Mouse (Mus musculus) embryonic facial prominence, embryonic 15.5 days (tissue): ENCODE measurements around the gene Armcx3. TPM values are rescaled to one million over a fixed set of nuclear protein-coding genes. Genes with fewer than 3 reads are reported as not detected.
"Not testable (repeated sequence)": the region's sequence is repeated elsewhere in the genome, so short reads cannot be mapped to it uniquely, and the experiment has no call there.

Source experiments
- ATAC-seq: fragments of 200-750 bp; cut with Nextera tagmentation; 2 replicates; pipeline ENCODE4 v1.8.0; 2017; ENCODE audit warnings: low read depth, moderate TSS enrichment; ENCODE audit not compliant: insufficient number of reproducible peaks, low FRiP score, low TSS enrichment
- H3K27ac ChIP-seq: fragments of 300-500 bp; sonication (generic); replicated peaks from 2 replicates; pipeline ENCODE4 v1.5.1; 2015; ENCODE audit warnings: mild to moderate bottlenecking, inconsistent platforms
- H3K27me3 ChIP-seq: fragments of 300-500 bp; sonication (generic); 2 replicates; pipeline ENCODE4 v1.6.1; 2015; ENCODE audit warnings: inconsistent platforms
- H3K36me3 ChIP-seq: fragments of 300-500 bp; sonication (generic); 2 replicates; pipeline ENCODE4 v1.6.1; 2015; ENCODE audit warnings: mild to moderate bottlenecking, inconsistent platforms
- H3K4me1 ChIP-seq: fragments of 300-500 bp; sonication (generic); 2 replicates; pipeline ENCODE4 v1.6.1; 2015; ENCODE audit warnings: inconsistent platforms
- H3K4me2 ChIP-seq: fragments of 300-500 bp; sonication (generic); replicated peaks from 2 replicates; pipeline ENCODE4 v1.6.1; 2015; ENCODE audit warnings: mild to moderate bottlenecking, inconsistent platforms
- H3K4me3 ChIP-seq: fragments of 300-500 bp; sonication (generic); replicated peaks from 2 replicates; pipeline ENCODE4 v1.5.1; 2015; ENCODE audit warnings: mild to moderate bottlenecking, inconsistent platforms
- H3K9ac ChIP-seq: fragments of 300-500 bp; sonication (generic); 2 replicates; pipeline ENCODE4 v1.6.1; 2015; ENCODE audit warnings: inconsistent platforms
- H3K9me3 ChIP-seq: fragments of 300-500 bp; sonication (generic); replicated peaks from 2 replicates; pipeline ENCODE4 v1.6.1; 2016; ENCODE audit warnings: inconsistent platforms
- WGBS: fragments of 180-500 bp; shearing (Covaris S2); methylation state at CpG from one replicate; pipeline ENCODE4 v1.1.7; 2015; 5-methylcytosine and 5-hydroxymethylcytosine counted together
- polyA plus RNA-seq: library from polyadenylated mRNA; unstranded; fragments of >200 nt; fragmentation: Nextera tagmentation; extraction: Ambion mirVana; gene quantifications from 2 replicates; pipeline ENCODE4 v1.2.1, GENCODE M21; 2015

The Armcx3 gene
- polyA plus RNA-seq, 1 experiment from 2014 or later, result 86.9 TPM

DNA sequence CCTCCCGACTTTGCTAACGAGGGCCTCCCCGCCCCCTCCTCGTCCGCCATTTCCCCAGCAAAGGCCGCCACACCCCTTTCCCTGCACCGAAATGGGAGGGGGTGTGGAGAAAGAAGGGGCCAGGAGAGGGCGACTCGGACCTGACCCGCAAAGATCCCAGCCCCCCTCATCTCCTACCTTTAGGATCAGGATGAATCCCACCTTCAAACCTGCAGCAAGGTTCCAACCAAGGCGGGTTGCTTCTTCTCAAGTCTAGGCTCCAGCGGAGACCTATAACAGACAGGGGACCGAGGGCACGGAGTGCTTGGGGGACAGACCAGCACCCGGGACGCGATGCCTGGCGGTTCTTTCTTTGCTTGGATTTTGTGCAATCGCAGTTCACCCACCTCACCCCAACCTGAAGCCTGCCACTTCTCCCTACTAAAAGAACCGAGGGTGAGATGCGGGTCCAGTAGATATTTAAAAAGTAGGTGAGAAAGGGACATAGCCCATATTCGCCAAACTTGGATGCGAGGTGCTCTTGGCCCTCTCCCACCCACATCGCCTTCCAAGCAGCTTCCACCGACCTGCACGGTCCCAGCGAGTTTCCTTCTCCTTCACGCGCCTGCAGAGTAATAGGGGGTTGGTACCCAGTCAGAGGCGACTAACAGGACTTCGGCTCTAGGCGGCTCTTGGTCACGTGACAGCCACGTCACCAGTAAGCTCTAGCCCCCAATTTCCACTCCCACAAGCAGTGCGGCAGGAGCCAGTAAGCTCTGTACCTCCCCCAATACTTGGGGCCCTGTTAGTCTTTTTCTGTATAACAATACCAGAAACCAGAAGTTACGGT lies 5.4 kb upstream of the Armcx3 start, which contains the start of gene Armcx6:
Gene Armcx6 (minus strand): TSS at position 654 of the 829 bp plus-strand sequence.
- peak; percentile 93 for ATAC-seq
- 25% methylated on average over 36 of the region's 36 CpGs for WGBS
- H3K27ac ChIP-seq, result peak within 1 kb of the TSS; percentile 78

DNA sequence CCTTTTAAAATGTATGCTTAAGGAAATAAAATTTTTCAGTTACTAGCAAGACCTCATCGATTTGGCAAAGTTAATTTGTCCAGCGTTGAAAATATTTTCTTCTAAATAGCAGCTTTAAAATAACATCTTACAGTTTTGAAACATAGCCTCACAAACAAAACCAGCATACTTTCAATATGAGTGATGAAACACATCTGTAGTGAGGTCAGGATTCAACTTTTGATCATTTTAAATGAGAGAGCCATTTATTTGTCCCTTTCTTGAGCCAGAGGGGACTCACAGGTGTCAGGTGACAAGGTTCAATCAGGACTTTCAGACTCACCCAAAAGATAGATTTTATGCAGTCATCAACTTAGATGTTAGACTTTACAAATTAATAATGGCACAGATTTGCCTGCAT lies 4.5 kb upstream of the Armcx3 start:
- H3K9ac ChIP-seq, result no peak overlapping the region
- H3K9me3 ChIP-seq, result no peaks in the 10 kb centered on the region
- H3K4me2 ChIP-seq, result no peak overlapping the region
- no peak for ATAC-seq
- peaks cover 16% of the 10 kb centered on the region; the same call in 1 of the 2 replicates for H3K27me3 ChIP-seq
- H3K36me3 ChIP-seq, result no peaks in the 10 kb centered on the region
- 44% methylated on average over 2 of the region's 2 CpGs for WGBS
- peaks cover 7% of the 10 kb centered on the region; the same call in 1 of the 2 replicates for H3K4me1 ChIP-seq
- no peak overlapping the region for H3K4me3 ChIP-seq
- no peak overlapping the region for H3K27ac ChIP-seq

More for the DNA sequence above, 5.4 kb upstream of the Armcx3 start, which contains the start of gene Armcx6:
- Histone ChIP-seq H3K4me2 (peak within 1 kb of the TSS; percentile 56), H3K27me3 (peaks cover 16% of the 10 kb centered on the region; the same call in 1 of the 2 replicates), H3K4me3 (peak within 1 kb of the TSS; percentile 53), H3K9me3 (no peaks in the 10 kb centered on the region), H3K36me3 (no peaks in the 10 kb centered on the region), H3K9ac (peak within 1 kb of the TSS; percentile 35; the same call in 1 of the 2 replicates), H3K4me1 (peaks cover 7% of the 10 kb centered on the region; the same call in 1 of the 2 replicates)

- Histone ChIP-seq H3K4me3 (no peak overlapping the region), H3K27me3 (peaks cover 16% of the 10 kb centered on the region; the same call in 1 of the 2 replicates), H3K4me1 (peaks cover 7% of the 10 kb centered on the region; the same call in 1 of the 2 replicates), H3K9ac (no peak overlapping the region), H3K4me2 (no peak overlapping the region), H3K36me3 (no peaks in the 10 kb centered on the region), H3K9me3 (no peaks in the 10 kb centered on the region), H3K27ac (no peak overlapping the region)
- 18% methylated on average over 4 of the region's 4 CpGs for WGBS
- ATAC-seq, result no peak
Observed at GRCm38 (mm10) chrX:134752584-134752983, 3.8 kb upstream of the Armcx3 start.

DNA sequence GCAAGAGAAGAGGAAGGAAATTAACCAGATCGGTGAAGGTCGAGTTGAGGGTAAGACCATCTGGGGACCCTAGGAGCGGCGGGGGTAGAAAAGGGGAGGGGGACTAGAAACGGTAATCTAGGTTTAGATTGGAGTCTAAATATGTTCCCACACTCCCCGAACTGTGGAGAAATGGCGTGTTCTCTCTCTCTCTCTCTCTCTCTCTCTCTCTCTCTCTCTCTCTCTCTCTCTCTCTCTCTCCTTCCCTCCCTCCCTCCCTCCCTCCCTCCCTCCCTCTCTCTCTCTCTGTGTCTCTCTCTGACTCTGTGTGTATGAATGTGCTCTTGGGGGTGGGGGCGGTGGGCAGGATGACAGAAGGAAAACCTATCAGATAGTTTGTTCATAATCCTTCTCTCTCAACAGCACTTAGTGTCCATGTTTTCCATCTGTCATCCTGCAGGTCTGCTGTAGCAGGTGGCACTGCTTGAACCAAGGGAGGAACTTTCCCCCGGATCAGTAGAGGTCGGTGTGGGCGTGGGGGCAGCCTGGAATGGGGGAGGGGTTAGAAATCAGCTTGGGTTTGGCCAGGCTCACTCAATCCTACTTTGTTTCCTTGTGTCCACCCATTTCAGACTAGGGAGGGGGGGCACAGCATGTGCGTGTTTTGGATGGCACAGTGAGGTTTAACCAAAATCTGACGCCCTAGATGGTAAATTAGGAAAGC lies 1.0 kb downstream of the Armcx3 start:
- Histone ChIP-seq H3K9ac (peak overlapping the region; percentile 42), H3K36me3 (no peaks in the 10 kb centered on the region), H3K27me3 (0 out of 2 replicates have a peak, but pooled peaks cover 3% of the 10 kb centered on the region), H3K9me3 (no peaks in the 10 kb centered on the region), H3K4me3 (peak overlapping the region; percentile 62), H3K4me2 (peak overlapping the region; percentile 44), H3K4me1 (no peaks in the 10 kb centered on the region), H3K27ac (0 out of 2 replicates have a peak overlapping the region, but pooled peaks have one; percentile 72)
- 21% methylated on average over 13 of the region's 13 CpGs for WGBS
- ATAC-seq, result peak; percentile 60

- H3K27ac ChIP-seq, H3K36me3 ChIP-seq, H3K9ac ChIP-seq, H3K9me3 ChIP-seq, H3K27me3 ChIP-seq, ATAC-seq, H3K4me1 ChIP-seq, H3K4me3 ChIP-seq, H3K4me2 ChIP-seq: not testable (repeated sequence)
- WGBS, result 50% methylated on average over 4 of the region's 4 CpGs
Observed at GRCm38 (mm10) chrX:134763428-134764198, 7.2 kb downstream of the Armcx3 start.

DNA sequence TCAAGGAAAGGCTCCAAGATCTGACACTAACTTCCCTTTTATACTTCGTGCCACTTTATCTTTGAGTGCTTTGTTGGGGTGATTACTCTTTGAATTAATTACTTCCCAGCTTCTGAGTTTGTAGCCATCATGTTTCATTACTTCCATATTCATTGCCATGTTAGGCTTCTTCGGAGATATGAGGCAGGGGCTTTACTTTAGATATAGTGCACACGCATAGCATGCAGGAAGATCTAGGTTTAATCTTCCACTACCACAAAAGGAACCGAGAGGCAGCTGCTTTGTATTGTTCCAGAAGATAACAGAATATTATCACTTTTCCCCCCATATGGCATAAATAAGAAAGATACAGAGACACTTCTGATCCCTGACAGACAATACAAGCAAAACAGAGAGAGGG lies 31.3 kb downstream of the Armcx3 start:
- 74% methylated on average over 4 of the region's 4 CpGs for WGBS
- no peak overlapping the region for H3K4me3 ChIP-seq

GRCm38 (mm10) chrX:134807833-134808754 lies 51.7 kb downstream of the Armcx3 start:
- peak; percentile 77 for ATAC-seq
- Histone ChIP-seq H3K9me3 (no peaks in the 10 kb centered on the region), H3K36me3 (0 out of 2 replicates have a peak, but pooled peaks cover 3% of the 10 kb centered on the region), H3K9ac (peak overlapping the region; percentile 47), H3K4me1 (no peaks in the 10 kb centered on the region), H3K4me2 (peak overlapping the region; percentile 45), H3K27ac (peak overlapping the region; percentile 73), H3K27me3 (peaks cover 10% of the 10 kb centered on the region), H3K4me3 (peak overlapping the region; percentile 57)
- 19% methylated on average over 28 of the region's 28 CpGs for WGBS

More for the DNA sequence above, 31.3 kb downstream of the Armcx3 start:
- H3K36me3 ChIP-seq, result no peaks in the 10 kb centered on the region
- no peaks in the 10 kb centered on the region for H3K4me1 ChIP-seq
- H3K4me2 ChIP-seq, result no peak overlapping the region
- no peak overlapping the region for H3K9ac ChIP-seq
- no peaks in the 10 kb centered on the region for H3K27me3 ChIP-seq
- no peak for ATAC-seq
- H3K9me3 ChIP-seq, result no peaks in the 10 kb centered on the region
- no peak overlapping the region for H3K27ac ChIP-seq

DNA sequence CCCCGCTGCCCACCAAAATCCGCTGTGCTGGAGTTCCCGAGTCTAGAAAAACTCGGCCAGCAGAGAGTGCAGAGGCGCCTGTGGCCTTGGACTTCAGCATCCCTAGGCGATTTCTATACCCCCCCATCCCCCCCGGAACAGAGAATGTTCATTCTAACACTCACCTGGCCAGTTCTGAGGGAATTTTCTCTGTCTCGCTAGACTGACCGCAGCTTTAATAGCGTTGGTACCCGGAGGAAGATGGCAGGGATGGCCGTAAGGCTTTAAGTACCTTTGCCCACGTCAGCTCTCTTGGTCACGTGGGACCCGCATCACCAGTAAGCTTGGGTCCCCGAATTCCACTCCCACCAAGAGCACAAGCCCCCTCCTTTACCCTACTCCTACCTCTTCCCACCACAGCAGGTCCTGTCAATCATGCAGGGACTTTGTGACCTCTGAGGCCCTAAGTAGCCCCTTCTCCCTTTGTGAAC lies 52.4 kb downstream of the Armcx3 start, which contains the start of gene Armcx2:
Gene Armcx2 (minus strand): TSS at position 467 of the 470 bp plus-strand sequence.
- peak within 1 kb of the TSS; percentile 73 for H3K27ac ChIP-seq
- H3K4me2 ChIP-seq, result peak within 1 kb of the TSS; percentile 45
- no peaks in the 10 kb centered on the region for H3K4me1 ChIP-seq
- H3K27me3 ChIP-seq, result peaks cover 10% of the 10 kb centered on the region
- 17% methylated on average over 16 of the region's 16 CpGs for WGBS
- ATAC-seq, result peak; percentile 87
- H3K9ac ChIP-seq, result peak within 1 kb of the TSS; percentile 47
- 0 out of 2 replicates have a peak, but pooled peaks cover 3% of the 10 kb centered on the region for H3K36me3 ChIP-seq
- peak within 1 kb of the TSS; percentile 57 for H3K4me3 ChIP-seq
- H3K9me3 ChIP-seq, result no peaks in the 10 kb centered on the region
